Mouse (Mus musculus): Measurements from ENCODE around the gene Ptprj.

DNA sequence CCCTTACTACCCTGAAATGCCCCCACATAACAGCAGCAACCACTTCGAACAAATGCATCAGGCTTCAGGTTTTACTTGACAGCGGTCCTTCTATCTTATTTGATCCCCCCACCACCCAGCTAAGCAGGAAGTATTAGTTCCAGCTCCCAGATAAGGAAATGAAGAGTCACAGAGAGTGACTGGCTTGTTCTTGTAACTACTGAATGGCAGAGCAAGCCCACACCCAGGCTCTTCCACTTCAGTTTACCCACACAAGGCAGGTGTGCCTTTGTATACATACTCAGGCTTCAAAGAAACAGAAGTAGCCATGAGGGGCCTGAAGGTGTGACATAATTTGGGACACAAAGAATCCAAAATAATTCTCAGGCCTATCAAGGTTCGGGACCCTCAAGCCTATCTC lies 5.3 kb downstream of the Ptprj start:
- TF ChIP-seq EP300 (IDR thresholded peaks at IDR 0.05; ENCODE audit: insufficient read depth, low read depth, low read length) (no peak), CTCF (IDR thresholded peaks at IDR 0.05) (no peak)

All from heart, adult 2 months (tissue).